Mouse (Mus musculus): ENCODE results near the gene Zfp128. TPM values are rescaled to one million over a fixed set of nuclear protein-coding genes. Genes with fewer than 3 reads are reported as not detected.
"Not testable (repeated sequence)": the region's sequence is repeated elsewhere in the genome, so short reads cannot be mapped to it uniquely, and the experiment has no call there.

The Zfp128 gene
- polyA plus RNA-seq, 1 experiment = 3.4 TPM

DNA sequence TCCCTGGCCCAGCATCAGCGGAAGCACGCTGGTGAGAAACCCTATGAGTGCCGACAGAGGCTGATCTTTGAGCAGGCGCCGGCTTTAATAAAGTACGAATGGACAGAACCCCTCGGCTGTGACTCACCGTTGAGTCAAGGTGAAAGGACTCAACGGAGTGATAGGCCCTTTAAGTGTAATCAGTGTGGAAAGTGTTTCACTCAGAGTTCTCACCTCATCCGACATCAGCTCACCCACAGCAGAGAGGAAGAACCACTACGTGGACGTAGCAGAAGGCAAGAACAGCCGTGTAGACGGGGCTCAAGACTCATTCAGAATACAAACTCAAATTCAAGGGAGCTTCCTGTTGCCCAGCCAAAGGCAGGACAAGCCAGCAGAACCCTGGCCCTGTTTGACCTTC is 10.0 kb downstream of the Zfp128 start:
- Histone ChIP-seq H3K4me3 (ENCODE audit: insufficient read depth, low read length) (no peak overlapping the region), H3K27ac (ENCODE audit: insufficient read depth, low read length) (no peak overlapping the region), H3K4me1 (ENCODE audit: control insufficient read depth, insufficient read depth, low read length) (no peaks in the 10 kb centered on the region)
- TF ChIP-seq CTCF (IDR thresholded peaks at IDR 0.05; ENCODE audit: borderline replicate concordance, insufficient read depth, low read length) = no peak
- TF ChIP-seq POLR2A (IDR thresholded peaks at IDR 0.05; ENCODE audit: low read depth, low read length) = no peak

DNA sequence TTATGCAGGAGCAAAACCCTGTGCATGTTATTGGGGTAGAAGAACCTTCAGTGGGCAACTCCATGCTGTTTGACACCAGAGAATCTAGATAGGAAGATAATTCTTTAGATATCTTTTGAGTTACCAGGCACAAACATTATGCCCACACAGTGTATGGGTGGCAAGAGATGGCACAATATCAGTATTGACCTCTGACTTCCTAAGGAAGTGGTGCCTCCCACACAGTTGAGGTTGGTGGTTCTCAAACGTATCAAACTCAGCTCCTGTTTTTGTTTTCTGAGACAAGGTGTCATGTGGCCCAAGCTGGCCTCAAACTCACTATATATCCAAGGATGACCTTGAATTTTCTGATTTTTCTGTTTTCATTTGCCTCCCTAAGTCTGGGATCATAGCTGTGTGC is 10.4 kb downstream of the Zfp128 start:
- TF ChIP-seq CTCF (IDR thresholded peaks at IDR 0.05; ENCODE audit: borderline replicate concordance, insufficient read depth, low read length) = no peak
- TF ChIP-seq POLR2A (IDR thresholded peaks at IDR 0.05; ENCODE audit: low read depth, low read length) = no peak
- no peak overlapping the region for H3K27ac ChIP-seq (ENCODE audit: insufficient read depth, low read length)
- no peaks in the 10 kb centered on the region for H3K4me1 ChIP-seq (ENCODE audit: control insufficient read depth, insufficient read depth, low read length)
- H3K4me3 ChIP-seq (ENCODE audit: insufficient read depth, low read length) = no peak overlapping the region

DNA sequence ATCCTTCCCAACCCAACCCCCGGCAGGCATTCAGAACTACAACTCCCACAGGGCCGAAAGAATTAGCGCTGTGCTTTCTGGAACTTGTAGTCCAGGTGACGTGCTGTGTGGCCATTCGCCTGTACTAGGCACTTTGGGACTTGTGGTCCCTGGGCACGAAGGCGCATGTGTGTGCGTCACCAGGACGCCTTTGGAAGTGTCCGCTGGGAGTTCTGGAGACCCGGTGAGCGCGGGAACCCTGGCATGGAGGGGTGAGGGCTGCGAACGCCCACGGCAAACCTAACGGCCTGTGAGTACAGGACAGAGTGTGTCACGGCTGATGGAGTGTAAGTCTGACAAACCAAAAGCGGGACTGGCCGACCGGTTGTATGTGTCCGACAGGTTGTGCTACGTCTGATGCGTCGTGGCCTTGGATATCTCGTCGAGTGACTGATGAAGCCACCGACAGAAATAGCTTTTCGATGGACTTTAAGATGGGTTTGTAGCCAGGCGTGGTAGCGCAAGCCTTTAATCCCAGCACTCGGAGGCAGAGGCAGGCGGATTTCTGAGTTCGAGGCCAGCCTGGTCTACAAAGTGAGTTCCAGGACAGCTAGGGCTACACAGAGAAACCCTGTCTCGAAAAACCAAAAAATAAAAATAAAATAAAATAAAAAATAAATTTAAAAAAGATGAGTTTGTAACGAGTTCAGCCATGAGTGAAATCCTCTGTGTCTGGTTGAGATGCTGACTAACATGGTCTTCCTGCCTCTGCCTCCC is 16.9 kb downstream of the Zfp128 start, which contains the start of gene Zscan22:
Gene Zscan22 (plus strand): TSS at position 161 of the 756 bp plus-strand sequence.
- no peak within 1 kb of the TSS for H3K27ac ChIP-seq (ENCODE audit: insufficient read depth, low read length)
- no peaks in the 10 kb centered on the region for H3K4me1 ChIP-seq (ENCODE audit: control insufficient read depth, insufficient read depth, low read length)
- H3K4me3 ChIP-seq (ENCODE audit: insufficient read depth, low read length) = peak within 1 kb of the TSS; percentile 75
- TF ChIP-seq POLR2A (IDR thresholded peaks at IDR 0.05; ENCODE audit: low read depth, low read length) (peak; percentile 69), CTCF (IDR thresholded peaks at IDR 0.05; ENCODE audit: borderline replicate concordance, insufficient read depth, low read length) (no peak)

DNA sequence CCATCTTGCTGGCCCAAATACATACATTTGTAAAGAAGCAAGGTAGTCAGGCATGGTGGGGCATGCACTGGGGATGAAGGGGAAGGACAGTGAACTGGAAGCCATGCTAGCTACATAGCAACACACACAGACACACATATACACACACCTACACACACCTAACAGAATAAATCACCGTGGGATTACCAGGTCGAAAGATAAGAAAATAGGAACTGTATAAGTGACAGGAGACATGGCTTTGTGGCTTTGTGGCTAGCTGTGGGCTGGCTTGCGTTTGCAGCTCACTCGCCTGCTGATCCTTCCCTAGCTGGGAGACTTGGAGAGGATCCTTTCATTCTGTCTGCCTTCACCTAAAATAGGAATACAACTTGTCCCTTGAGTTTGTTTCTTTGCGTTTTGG is 20.5 kb downstream of the Zfp128 start:
- no peak for TF ChIP-seq CTCF (IDR thresholded peaks at IDR 0.05; ENCODE audit: borderline replicate concordance, insufficient read depth, low read length)
- no peak for TF ChIP-seq POLR2A (IDR thresholded peaks at IDR 0.05; ENCODE audit: low read depth, low read length)
- H3K4me1 ChIP-seq (ENCODE audit: control insufficient read depth, insufficient read depth, low read length) = 0 out of 2 replicates have a peak, but pooled peaks cover 4% of the 10 kb centered on the region
- no peak overlapping the region for H3K27ac ChIP-seq (ENCODE audit: insufficient read depth, low read length)
- no peak overlapping the region for H3K4me3 ChIP-seq (ENCODE audit: insufficient read depth, low read length)

DNA sequence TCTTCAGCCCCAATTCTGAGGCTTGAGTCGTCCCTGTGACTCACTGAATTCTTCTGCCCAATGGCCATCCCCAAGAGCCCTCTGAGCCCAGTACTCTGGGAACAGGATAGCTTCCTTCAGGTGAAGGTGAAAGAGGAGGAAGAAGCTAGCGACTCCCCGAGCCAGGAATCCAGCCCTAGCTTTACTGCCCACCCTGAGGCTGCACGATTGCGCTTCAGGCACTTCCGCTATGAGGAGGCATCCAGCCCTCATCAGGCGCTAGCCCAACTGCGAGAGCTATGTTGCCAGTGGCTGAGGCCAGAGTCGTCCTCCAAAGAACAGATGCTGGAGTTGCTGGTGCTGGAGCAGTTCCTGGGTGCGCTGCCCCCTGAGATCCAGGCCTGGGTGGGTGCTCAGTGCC is 22.6 kb downstream of the Zfp128 start:
- no peak overlapping the region for H3K4me3 ChIP-seq (ENCODE audit: insufficient read depth, low read length)
- H3K27ac ChIP-seq (ENCODE audit: insufficient read depth, low read length) = no peak overlapping the region
- 0 out of 2 replicates have a peak, but pooled peaks cover 4% of the 10 kb centered on the region for H3K4me1 ChIP-seq (ENCODE audit: control insufficient read depth, insufficient read depth, low read length)
- no peak for TF ChIP-seq CTCF (IDR thresholded peaks at IDR 0.05; ENCODE audit: borderline replicate concordance, insufficient read depth, low read length)
- no peak for TF ChIP-seq POLR2A (IDR thresholded peaks at IDR 0.05; ENCODE audit: low read depth, low read length)

DNA sequence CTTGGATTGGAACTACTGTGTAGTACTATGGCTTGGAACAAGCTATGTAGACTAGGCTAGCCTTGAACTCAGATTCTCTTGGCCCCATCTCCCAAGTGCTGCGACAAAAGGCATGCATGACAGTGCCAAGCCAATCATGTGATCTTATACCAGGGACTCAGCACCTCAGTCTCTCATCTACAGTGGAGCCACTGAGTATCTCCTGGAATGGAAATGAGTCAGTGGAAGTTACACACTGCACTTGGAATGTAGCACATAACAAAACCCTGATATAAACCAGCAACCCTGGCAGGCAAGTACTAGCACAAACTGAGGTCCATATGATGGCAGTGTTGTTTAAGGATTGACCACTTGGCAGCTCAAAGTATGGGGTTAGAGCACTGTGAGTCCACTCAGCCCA is 24.2 kb downstream of the Zfp128 start:
- no peak overlapping the region for H3K4me3 ChIP-seq (ENCODE audit: insufficient read depth, low read length)
- TF ChIP-seq CTCF (IDR thresholded peaks at IDR 0.05; ENCODE audit: borderline replicate concordance, insufficient read depth, low read length) (no peak), POLR2A (IDR thresholded peaks at IDR 0.05; ENCODE audit: low read depth, low read length) (no peak)
- 0 out of 2 replicates have a peak, but pooled peaks cover 4% of the 10 kb centered on the region for H3K4me1 ChIP-seq (ENCODE audit: control insufficient read depth, insufficient read depth, low read length)
- H3K27ac ChIP-seq (ENCODE audit: insufficient read depth, low read length) = peak overlapping the region; percentile 63; the same call in 1 of the 2 replicates

DNA sequence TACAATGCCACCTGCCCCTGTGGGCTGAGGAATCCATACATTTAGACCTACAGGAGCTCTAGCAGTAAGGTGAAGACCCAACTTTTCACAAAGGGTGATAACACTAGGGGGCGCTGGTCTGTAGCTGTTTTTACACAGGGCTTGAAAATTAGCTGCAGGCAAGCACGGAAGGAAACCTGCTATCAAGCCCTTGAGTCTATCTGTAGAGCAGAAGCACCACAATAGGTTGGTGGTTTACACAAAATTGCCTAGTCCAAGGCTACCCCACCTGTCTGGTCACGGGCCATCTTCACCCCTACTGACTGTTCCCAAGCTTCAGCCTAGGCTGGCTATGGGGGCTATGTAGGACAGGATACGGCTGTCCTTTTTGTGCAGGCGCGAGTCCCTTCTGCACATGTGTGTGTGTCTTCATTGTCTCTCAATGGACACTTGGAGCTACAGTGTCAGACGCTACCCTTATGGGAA is 28.6 kb downstream of the Zfp128 start:
- H3K4me1 ChIP-seq (ENCODE audit: control insufficient read depth, insufficient read depth, low read length) = 0 out of 2 replicates have a peak, but pooled peaks cover 2% of the 10 kb centered on the region
- TF ChIP-seq CTCF (IDR thresholded peaks at IDR 0.05; ENCODE audit: borderline replicate concordance, insufficient read depth, low read length) (no peak), POLR2A (IDR thresholded peaks at IDR 0.05; ENCODE audit: low read depth, low read length) (no peak)
- H3K27ac ChIP-seq (ENCODE audit: insufficient read depth, low read length) = no peak overlapping the region
- H3K4me3 ChIP-seq (ENCODE audit: insufficient read depth, low read length) = no peak overlapping the region

DNA sequence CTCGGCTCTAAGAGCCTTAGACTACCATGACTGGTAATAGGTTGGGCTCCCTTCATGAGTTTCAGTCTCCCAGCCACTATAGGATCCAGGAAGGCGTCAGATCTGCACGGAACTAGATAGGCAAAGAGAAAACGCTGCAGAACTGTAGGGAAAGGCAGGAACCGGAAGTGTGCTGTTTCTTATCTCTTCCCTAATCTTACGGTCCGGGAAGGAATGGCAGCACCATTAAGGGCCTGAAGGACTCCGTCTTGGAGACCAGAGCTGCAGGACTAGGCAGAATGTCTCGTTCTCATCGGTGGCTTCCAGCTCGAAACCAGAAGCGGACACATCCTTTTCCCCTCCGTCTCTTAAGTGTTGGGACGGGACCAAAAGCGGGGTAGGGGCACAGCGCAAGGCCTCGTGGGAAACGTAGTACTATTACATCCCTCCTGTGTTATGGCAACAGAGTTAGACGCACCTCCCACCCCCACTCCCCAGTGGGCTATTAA is 29.2 kb downstream of the Zfp128 start:
- peak overlapping the region; percentile 50; the same call in 1 of the 2 replicates for H3K27ac ChIP-seq (ENCODE audit: insufficient read depth, low read length)
- no peak overlapping the region for H3K4me3 ChIP-seq (ENCODE audit: insufficient read depth, low read length)
- H3K4me1 ChIP-seq (ENCODE audit: control insufficient read depth, insufficient read depth, low read length) = no peaks in the 10 kb centered on the region
- TF ChIP-seq CTCF (IDR thresholded peaks at IDR 0.05; ENCODE audit: borderline replicate concordance, insufficient read depth, low read length) = no peak
- TF ChIP-seq POLR2A (IDR thresholded peaks at IDR 0.05; ENCODE audit: low read depth, low read length) = peak; percentile 53

DNA sequence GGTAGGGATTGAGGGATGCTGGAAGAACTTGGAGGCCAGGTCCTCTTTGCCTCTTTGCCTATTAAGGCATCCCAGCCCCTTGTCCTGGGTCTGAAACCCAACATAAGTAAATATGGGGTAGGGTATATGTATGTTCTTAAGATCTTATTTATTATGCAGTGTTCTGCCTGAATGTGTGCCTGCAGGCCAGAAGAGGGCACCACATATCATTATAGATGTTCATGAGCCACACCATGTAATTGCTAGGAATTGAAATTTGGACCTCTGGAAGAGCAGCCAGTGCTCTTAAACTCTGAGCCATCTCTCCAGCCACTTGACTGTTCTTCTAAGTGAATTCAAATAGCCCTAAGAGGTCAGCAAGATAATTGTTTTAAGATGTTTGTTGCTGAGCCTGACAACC is 32.6 kb downstream of the Zfp128 start:
- Histone ChIP-seq H3K4me1 (ENCODE audit: control insufficient read depth, insufficient read depth, low read length) (no peaks in the 10 kb centered on the region), H3K4me3 (ENCODE audit: insufficient read depth, low read length) (no peak overlapping the region), H3K27ac (ENCODE audit: insufficient read depth, low read length) (no peak overlapping the region)
- peak; percentile 9; the same call in 1 of the 2 replicates for TF ChIP-seq CTCF (IDR thresholded peaks at IDR 0.05; ENCODE audit: borderline replicate concordance, insufficient read depth, low read length)
- TF ChIP-seq POLR2A (IDR thresholded peaks at IDR 0.05; ENCODE audit: low read depth, low read length) = no peak

DNA sequence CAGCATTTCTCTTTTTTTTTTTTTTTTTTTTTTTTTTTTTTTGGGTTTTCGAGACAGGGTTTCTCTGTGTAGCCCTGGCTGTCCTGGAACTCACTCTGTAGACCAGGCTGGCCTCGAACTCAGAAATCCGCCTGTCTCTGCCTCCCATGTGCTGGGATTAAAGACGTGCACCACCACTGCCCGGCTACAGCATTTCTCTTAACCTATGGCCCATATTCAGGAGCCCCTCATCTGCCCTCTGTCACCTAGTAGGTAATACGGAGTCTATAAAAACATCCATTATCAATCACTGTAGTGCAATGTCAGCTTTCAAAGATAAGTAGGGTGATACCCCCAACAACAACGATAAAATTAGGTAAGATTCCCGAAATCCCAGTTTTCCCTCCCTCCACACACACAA is 39.5 kb downstream of the Zfp128 start:
- not testable (repeated sequence) for H3K4me1 ChIP-seq (ENCODE audit: control insufficient read depth, insufficient read depth, low read length); H3K4me3 ChIP-seq (ENCODE audit: insufficient read depth, low read length); H3K27ac ChIP-seq (ENCODE audit: insufficient read depth, low read length)

All from embryonic fibroblast, embryonic 13.5 days (primary cell).